19 mouse cellular contexts compared by ENCODE assay signal in the genomic region with DNA sequence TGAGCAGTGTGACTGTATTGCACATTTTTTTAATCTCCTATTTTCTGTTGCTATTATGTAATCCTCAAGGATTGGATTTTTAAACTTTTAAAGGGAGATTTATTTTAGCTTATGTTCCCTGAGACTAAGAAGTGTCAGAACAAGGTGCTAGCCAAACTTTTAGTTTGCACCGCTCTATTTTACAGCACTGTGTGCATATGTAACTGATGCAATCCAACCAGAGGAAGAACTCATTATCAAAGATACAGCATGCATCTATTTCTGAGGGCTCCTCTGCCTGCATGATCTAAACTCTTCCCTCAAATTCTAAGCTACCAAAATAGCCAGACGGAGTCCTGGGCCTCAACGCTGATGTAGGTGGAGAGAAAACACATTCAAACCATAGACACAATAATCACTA.
A peak's percentile ranks its signal among the peaks of the same experiment; 100 is the strongest.
DNase-seq lines count a peak whose midpoint lies in the region; TF ChIP-seq lines count a peak whose summit lies in the region.
"Had no signal": no experiment of that assay in that cellular context is flagged by ENCODE, and none has a peak within 500 bp of the region (broad histone marks: within the 10 kb centered on the region; RNA-seq: fewer than 3 reads in every experiment).

No protein-coding gene starts in this region.

- no peak overlapping the region for H3K4me3 ChIP-seq in layer of hippocampus, adult 2 months
- H3K4me3 ChIP-seq: embryonic facial prominence, embryonic 10.5 days; forebrain, embryonic 13.5 days; heart, embryonic 13.5 days; hindbrain, embryonic 15.5 days had no signal

- H3K27ac ChIP-seq in layer of hippocampus, adult 2 months: no peak overlapping the region
- H3K27ac ChIP-seq: embryonic facial prominence, embryonic 10.5 days; forebrain, embryonic 13.5 days; heart, embryonic 13.5 days; hindbrain, embryonic 15.5 days had no signal

- DNase-seq in layer of hippocampus, adult 9-11 months: peak; percentile 5
- DNase-seq in layer of hippocampus, adult 2 months (ENCODE audit: low spot score in 2 of 2): no peak
- DNase-seq in right cerebral cortex, adult 18-20 months: peak; percentile 20
- DNase-seq in right cerebral cortex, postnatal 4 days: no peak
- peak; percentile 19 to 27 for DNase-seq in left cerebral cortex, adult 9 months (ENCODE audit: low spot score in 2 of 2)
- DNase-seq in adrenal gland, postnatal 14 days: no peak
- DNase-seq in cerebellum, adult 8-10 months: no peak
- DNase-seq: adrenal gland, adult 2 months; adrenal gland, postnatal 36 days; cerebellum, adult 11-12 months; cerebellum, adult 9-11 months; cerebellum, postnatal 36 days; gastrocnemius, postnatal 36 days; heart, adult 11 months; heart, postnatal 36 days had no signal

- no peak for TF ChIP-seq CTCF in layer of hippocampus, adult 2 months (conservative IDR thresholded peaks at IDR 0.05)

Comparison
In these comparisons a context has a peak if more than half of its experiments do, and no peak if none do; other contexts are left out.
1. DNase-seq: peak in layer of hippocampus, adult 9-11 months (single experiment), right cerebral cortex, adult 18-20 months (single experiment) and left cerebral cortex, adult 9 months (2 of 2); none in layer of hippocampus, adult 2 months (0 of 2), right cerebral cortex, postnatal 4 days (single experiment), adrenal gland, postnatal 14 days (single experiment) and cerebellum, adult 8-10 months (single experiment).